Mouse (Mus musculus) layer of hippocampus, adult 8-10 months (tissue): ENCODE measurements at regions not wholly inside any gene's neighbourhood (a gene's known extent, or its start where the extent isn't known, plus 50 kb on each side); places are given as distances from the start of the nearest gene placed in this dataset.

Experiments used
- DNase-seq, 2 experiments: peaks; one replicate each; pipeline ENCODE4 v3.0.0; 2022; ENCODE audit warnings: low spot score in 2 of 2

- no peak for DNase-seq
Measured at GRCm38 (mm10) chr19:60684417-60684816, 71.4 kb upstream of the Nanos1 start.

- DNase-seq: peak; percentile 7 to 15
Measured at GRCm38 (mm10) chr19:60682283-60682682, 73.5 kb upstream of the Nanos1 start.

- DNase-seq: no peak
Measured at GRCm38 (mm10) chr19:60681481-60681880, 74.3 kb upstream of the Nanos1 start.

GRCm38 (mm10) chr19:60678236-60678635 lies 77.6 kb upstream of the Nanos1 start:
- DNase-seq: no peak

GRCm38 (mm10) chr19:60674953-60675472 lies 80.8 kb upstream of the Nanos1 start:
- no peak for DNase-seq

- DNase-seq: no peak
Measured at GRCm38 (mm10) chr19:60670781-60671180, 85.0 kb upstream of the Nanos1 start.

GRCm38 (mm10) chr19:60665842-60666241 lies 85.0 kb upstream of the Cacul1 start:
- no peak for DNase-seq

GRCm38 (mm10) chr19:60651102-60651695 lies 70.4 kb upstream of the Cacul1 start:
- DNase-seq: no peak

- no peak for DNase-seq
Measured at GRCm38 (mm10) chr19:60640065-60640464, 59.2 kb upstream of the Cacul1 start.
